Mouse (Mus musculus): ENCODE measurements around the gene Myo1d. TPM values are rescaled to one million over a fixed set of nuclear protein-coding genes. Genes with fewer than 3 reads are reported as not detected.

Myo1d gene
- total and polyA plus RNA-seq, 2 experiments from 2014 or later, result 1.8 to 2.5 TPM

- H3K9ac ChIP-seq (replicated peaks; ENCODE audit: low read length, poor library complexity, severe bottlenecking), result no peak overlapping the region
- TF ChIP-seq CTCF (IDR thresholded peaks at IDR 0.05), result no peak
- no peak for ATAC-seq (ENCODE audit: low FRiP score)
- no peak for DNase-seq (ENCODE audit: low spot score)
- H3K27ac ChIP-seq (ENCODE audit: low read depth, low read length), result no peak overlapping the region
- H3K9me3 ChIP-seq (ENCODE audit: low read length), result no peaks in the 10 kb centered on the region
- H3K36me3 ChIP-seq (ENCODE audit: insufficient read depth, low read length), result no peaks in the 10 kb centered on the region
- no peak overlapping the region for H3K4me3 ChIP-seq (ENCODE audit: low read depth, low read length)
- peaks cover 14% of the 10 kb centered on the region for H3K4me1 ChIP-seq (ENCODE audit: insufficient read depth, low read length)
- no peaks in the 10 kb centered on the region for H3K27me3 ChIP-seq (ENCODE audit: insufficient read depth, low read length)
- 67% methylated on average over 4 of the region's 4 CpGs for WGBS
- no peak overlapping the region for H3K4me2 ChIP-seq (ENCODE audit: low read depth, low read length, poor library complexity, severe bottlenecking)
Measured at GRCm38 (mm10) chr11:80523410-80523809, 256.4 kb downstream of the Myo1d start.

GRCm38 (mm10) chr11:80522852-80523251 lies 257.0 kb downstream of the Myo1d start:
- no peaks in the 10 kb centered on the region for H3K27me3 ChIP-seq (ENCODE audit: insufficient read depth, low read length)
- ATAC-seq (ENCODE audit: low FRiP score), result no peak

GRCm38 (mm10) chr11:80521148-80521547 lies 258.7 kb downstream of the Myo1d start:
- Histone ChIP-seq H3K27me3 (ENCODE audit: insufficient read depth, low read length) (no peaks in the 10 kb centered on the region), H3K4me3 (ENCODE audit: low read depth, low read length) (no peak overlapping the region), H3K9ac (replicated peaks; ENCODE audit: low read length, poor library complexity, severe bottlenecking) (no peak overlapping the region), H3K36me3 (ENCODE audit: insufficient read depth, low read length) (no peaks in the 10 kb centered on the region), H3K9me3 (ENCODE audit: low read length) (no peaks in the 10 kb centered on the region), H3K4me2 (ENCODE audit: low read depth, low read length, poor library complexity, severe bottlenecking) (no peak overlapping the region), H3K4me1 (ENCODE audit: insufficient read depth, low read length) (peaks cover 21% of the 10 kb centered on the region), H3K27ac (ENCODE audit: low read depth, low read length) (no peak overlapping the region)
- TF ChIP-seq CTCF (IDR thresholded peaks at IDR 0.05), result no peak
- WGBS, result 55% methylated on average over 2 of the region's 2 CpGs
- ATAC-seq (ENCODE audit: low FRiP score) (no peak), DNase-seq (ENCODE audit: low spot score) (no peak)

More at GRCm38 (mm10) chr11:80522852-80523251, 257.0 kb downstream of the Myo1d start:
- Histone ChIP-seq H3K4me1 (ENCODE audit: insufficient read depth, low read length) (peaks cover 20% of the 10 kb centered on the region), H3K4me2 (ENCODE audit: low read depth, low read length, poor library complexity, severe bottlenecking) (no peak overlapping the region), H3K9me3 (ENCODE audit: low read length) (no peaks in the 10 kb centered on the region), H3K4me3 (ENCODE audit: low read depth, low read length) (no peak overlapping the region), H3K27ac (ENCODE audit: low read depth, low read length) (no peak overlapping the region), H3K36me3 (ENCODE audit: insufficient read depth, low read length) (no peaks in the 10 kb centered on the region), H3K9ac (replicated peaks; ENCODE audit: low read length, poor library complexity, severe bottlenecking) (no peak overlapping the region)
- no peak for DNase-seq (ENCODE audit: low spot score)
- TF ChIP-seq CTCF (IDR thresholded peaks at IDR 0.05), result no peak
- 73% methylated on average over 2 of the region's 2 CpGs for WGBS

GRCm38 (mm10) chr11:80518421-80519367 lies 261.1 kb downstream of the Myo1d start:
- Histone ChIP-seq H3K36me3 (ENCODE audit: insufficient read depth, low read length) (no peaks in the 10 kb centered on the region), H3K9ac (replicated peaks; ENCODE audit: low read length, poor library complexity, severe bottlenecking) (peak overlapping the region; percentile 5; the same call in 1 of the 2 replicates), H3K27me3 (ENCODE audit: insufficient read depth, low read length) (no peaks in the 10 kb centered on the region), H3K4me1 (ENCODE audit: insufficient read depth, low read length) (peaks cover 35% of the 10 kb centered on the region), H3K27ac (ENCODE audit: low read depth, low read length) (peak overlapping the region; percentile 88), H3K4me2 (ENCODE audit: low read depth, low read length, poor library complexity, severe bottlenecking) (0 out of 2 replicates have a peak overlapping the region, but pooled peaks have one; percentile 1), H3K9me3 (ENCODE audit: low read length) (no peaks in the 10 kb centered on the region), H3K4me3 (ENCODE audit: low read depth, low read length) (no peak overlapping the region)
- ATAC-seq (ENCODE audit: low FRiP score) (peak; percentile 94), DNase-seq (ENCODE audit: low spot score) (peak; percentile 96)
- WGBS, result 8% methylated on average over 9 of the region's 9 CpGs
- TF ChIP-seq CTCF (IDR thresholded peaks at IDR 0.05), result no peak

GRCm38 (mm10) chr11:80515895-80516294 lies 263.9 kb downstream of the Myo1d start:
- Histone ChIP-seq H3K4me2 (ENCODE audit: low read depth, low read length, poor library complexity, severe bottlenecking) (no peak overlapping the region), H3K27ac (ENCODE audit: low read depth, low read length) (no peak overlapping the region), H3K36me3 (ENCODE audit: insufficient read depth, low read length) (no peaks in the 10 kb centered on the region), H3K4me1 (ENCODE audit: insufficient read depth, low read length) (peaks cover 39% of the 10 kb centered on the region), H3K9ac (replicated peaks; ENCODE audit: low read length, poor library complexity, severe bottlenecking) (no peak overlapping the region), H3K27me3 (ENCODE audit: insufficient read depth, low read length) (no peaks in the 10 kb centered on the region), H3K4me3 (ENCODE audit: low read depth, low read length) (no peak overlapping the region), H3K9me3 (ENCODE audit: low read length) (no peaks in the 10 kb centered on the region)
- no peak for DNase-seq (ENCODE audit: low spot score)
- 54% methylated on average over 8 of the region's 8 CpGs for WGBS
- no peak for ATAC-seq (ENCODE audit: low FRiP score)
- TF ChIP-seq CTCF (IDR thresholded peaks at IDR 0.05), result no peak

GRCm38 (mm10) chr11:80515346-80515745 lies 264.5 kb downstream of the Myo1d start:
- no peak for TF ChIP-seq CTCF (IDR thresholded peaks at IDR 0.05)
- ATAC-seq (ENCODE audit: low FRiP score) (no peak), DNase-seq (ENCODE audit: low spot score) (no peak)
- Histone ChIP-seq H3K4me2 (ENCODE audit: low read depth, low read length, poor library complexity, severe bottlenecking) (no peak overlapping the region), H3K36me3 (ENCODE audit: insufficient read depth, low read length) (no peaks in the 10 kb centered on the region), H3K27ac (ENCODE audit: low read depth, low read length) (no peak overlapping the region), H3K4me1 (ENCODE audit: insufficient read depth, low read length) (peaks cover 39% of the 10 kb centered on the region), H3K9ac (replicated peaks; ENCODE audit: low read length, poor library complexity, severe bottlenecking) (no peak overlapping the region), H3K27me3 (ENCODE audit: insufficient read depth, low read length) (no peaks in the 10 kb centered on the region), H3K4me3 (ENCODE audit: low read depth, low read length) (no peak overlapping the region), H3K9me3 (ENCODE audit: low read length) (no peaks in the 10 kb centered on the region)
- WGBS, result 42% methylated on average over 1 of the region's 1 CpGs

All from midbrain, postnatal 0 days (tissue).